Mouse (Mus musculus) ES-E14 (cell line): ENCODE measurements around the gene Tmprss6. TPM values are rescaled to one million over a fixed set of nuclear protein-coding genes. Genes with fewer than 3 reads are reported as not detected.

ENCODE experiments used
- DNase-seq: peaks from one replicate; pipeline ENCODE4 v3.0.0-alpha.2; 2013; ENCODE audit warnings: low read depth, low spot score
- H3K27ac ChIP-seq: 2 replicates; pipeline ENCODE4 v1.5.1; 2012; ENCODE audit warnings: low read depth, mild to moderate bottlenecking, low read length, moderate library complexity, mixed read lengths; ENCODE audit not compliant: poor library complexity, insufficient read depth, severe bottlenecking
- H3K36me3 ChIP-seq: 2 replicates; pipeline ENCODE4 v1.6.1; 2012; ENCODE audit warnings: mild to moderate bottlenecking, low read length, moderate library complexity, mixed read lengths; ENCODE audit not compliant: control insufficient read depth, poor library complexity, insufficient read depth, severe bottlenecking
- H3K4me1 ChIP-seq, 2 experiments: fragments of 150-350 bp in 1 of 2; sonication (generic) in 1 of 2; 2 replicates each; pipeline ENCODE4 v1.6.1; 2012; ENCODE audit warnings: low read length in 2 of 2, mild to moderate bottlenecking in 1 of 2, mixed read lengths in 1 of 2; ENCODE audit not compliant: control insufficient read depth in 2 of 2, insufficient read depth in 2 of 2, poor library complexity in 1 of 2
- H3K4me3 ChIP-seq, 2 experiments: fragments of 150-350 bp in 1 of 2; sonication (generic) in 1 of 2; 2 replicates each; pipeline ENCODE4 v1.5.1; 2012; ENCODE audit warnings: low read length in 2 of 2, low read depth in 1 of 2, mild to moderate bottlenecking in 1 of 2, mixed read lengths in 1 of 2; ENCODE audit not compliant: insufficient read depth in 1 of 2, poor library complexity in 1 of 2, severe bottlenecking in 1 of 2
- H3K9ac ChIP-seq: 2 replicates; pipeline ENCODE4 v1.6.1; 2012; ENCODE audit warnings: low read depth, mild to moderate bottlenecking, low read length, mixed read lengths; ENCODE audit not compliant: poor library complexity, insufficient read depth, severe bottlenecking
- H3K9me3 ChIP-seq: fragments of 150-350 bp; sonication (generic); 2 replicates; pipeline ENCODE4 v1.6.1; 2012; ENCODE audit warnings: low read depth, mild to moderate bottlenecking, low read length; ENCODE audit not compliant: control insufficient read depth, insufficient read depth
- CHD2 ChIP-seq: IDR thresholded peaks from 2 replicates; pipeline ENCODE4 v1.6.1; 2014; ENCODE audit warnings: mild to moderate bottlenecking, low read depth, low read length, inconsistent platforms
- HCFC1 ChIP-seq: IDR thresholded peaks from 2 replicates; pipeline ENCODE4 v1.6.1; 2012; ENCODE audit warnings: low read length, inconsistent platforms, borderline replicate concordance; ENCODE audit not compliant: insufficient read depth
- MAFK ChIP-seq: IDR thresholded peaks from 2 replicates; pipeline ENCODE4 v1.6.1; 2014; ENCODE audit warnings: mild to moderate bottlenecking, low read depth, low read length, inconsistent platforms; ENCODE audit not compliant: insufficient read depth
- ZC3H11A ChIP-seq: IDR thresholded peaks from 2 replicates; pipeline ENCODE4 v1.6.1; 2012; ENCODE audit warnings: low read depth, mild to moderate bottlenecking, inconsistent platforms, low read length, borderline replicate concordance
- ZNF384 ChIP-seq: IDR thresholded peaks from 2 replicates; pipeline ENCODE4 v1.6.1; 2012; ENCODE audit warnings: low read depth, low read length, inconsistent platforms
- in situ Hi-C, 2 experiments: fragments of 600-800 bp; cut with MboI; formaldehyde crosslinking; loops; one replicate each; pipeline ENCODE4 v1.15.1; 2025; ENCODE audit warnings: low sequenced_read_pairs in 2 of 2, inconsistent platforms in 1 of 2; ENCODE audit not compliant: unreplicated experiment in 2 of 2
- total RNA-seq: library from RNA; depleted of rRNA; stranded (reverse); fragments of 300-350 nt; gene quantifications from 2 replicates; pipeline ENCODE4 v1.2.3, GENCODE M21; 2012

Tmprss6 gene
- total RNA-seq, 1 experiment: 0.49 TPM

GRCm38 (mm10) chr15:78406293-78406934 is 62.0 kb downstream of the Tmprss6 start, which contains the start of gene Mpst:
Gene Mpst, plus strand, starts transcription at chr15:78406416.
- in situ Hi-C loops: no loop called here
- Histone ChIP-seq H3K9me3 (no peaks in the 10 kb centered on the region), H3K4me3 (peak within 1 kb of the TSS; percentile 80 to 83), H3K27ac (peak within 1 kb of the TSS; percentile 91), H3K4me1 (peaks cover 0 to 17% of the 10 kb centered on the region in 2 experiments; a peak in 2 of 4 replicates), H3K9ac (peak within 1 kb of the TSS; percentile 81), H3K36me3 (peaks cover 7% of the 10 kb centered on the region; the same call in 1 of the 2 replicates)
- TF ChIP-seq ZC3H11A (no peak), HCFC1 (0 out of 2 replicates have a peak, but pooled peaks have one; percentile 5)
- peak; percentile 78 for DNase-seq

GRCm38 (mm10) chr15:78405517-78406211 is 62.8 kb downstream of the Tmprss6 start, which contains the start of gene Tst:
Gene Tst, minus strand, starts transcription at chr15:78405907.
- in situ Hi-C loops: no loop called here
- Histone ChIP-seq H3K9me3 (no peaks in the 10 kb centered on the region), H3K27ac (peak within 1 kb of the TSS; percentile 91), H3K36me3 (peaks cover 3% of the 10 kb centered on the region; the same call in 1 of the 2 replicates), H3K4me3 (peak within 1 kb of the TSS; percentile 80 to 83), H3K4me1 (peaks cover 0 to 21% of the 10 kb centered on the region in 2 experiments; a peak in 2 of 4 replicates), H3K9ac (peak within 1 kb of the TSS; percentile 81)
- peak; percentile 98 for DNase-seq
- TF ChIP-seq HCFC1 (0 out of 2 replicates have a peak, but pooled peaks have one; percentile 30), ZNF384 (no peak)

GRCm38 (mm10) chr15:78405098-78405497 is 63.3 kb downstream of the Tmprss6 start:
- in situ Hi-C loops: no loop called here

DNA sequence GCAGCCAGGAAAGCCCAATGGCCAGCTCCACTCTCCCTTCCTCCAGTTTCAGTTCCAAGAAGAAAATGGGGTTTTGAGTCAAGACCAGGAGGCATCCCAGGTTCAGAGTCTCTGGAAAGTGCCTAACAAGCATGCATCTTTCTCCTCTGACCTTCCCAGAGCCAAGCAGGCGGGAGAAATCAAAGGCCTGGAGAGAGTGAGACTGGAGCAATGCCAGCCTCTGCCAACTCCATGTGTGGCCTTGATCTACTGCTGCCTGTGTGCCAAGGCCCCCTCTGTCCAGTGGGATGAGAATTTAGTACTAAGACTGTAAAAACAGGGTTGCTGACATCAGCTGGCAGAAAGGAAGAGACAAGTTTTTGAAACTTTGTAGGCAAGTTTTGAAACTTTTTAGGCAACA is 64.5 kb downstream of the Tmprss6 start:
- Histone ChIP-seq H3K4me3 (no peak overlapping the region), H3K36me3 (peaks cover 2% of the 10 kb centered on the region; the same call in 1 of the 2 replicates), H3K27ac (peak overlapping the region; percentile 26; the same call in 1 of the 2 replicates), H3K9ac (no peak overlapping the region), H3K9me3 (no peaks in the 10 kb centered on the region), H3K4me1 (peaks cover 4 to 19% of the 10 kb centered on the region in 2 experiments; a peak in 2 of 4 replicates)
- no peak for DNase-seq
- no peak for TF ChIP-seq CHD2
- no peak for TF ChIP-seq MAFK
- TF ChIP-seq ZC3H11A: no peak
- TF ChIP-seq HCFC1: no peak
- no peak for TF ChIP-seq ZNF384
- in situ Hi-C loops: no loop called here

More at GRCm38 (mm10) chr15:78405098-78405497, 63.3 kb downstream of the Tmprss6 start:
- H3K9ac ChIP-seq: peak overlapping the region; percentile 69; the same call in 1 of the 2 replicates
- H3K9me3 ChIP-seq: no peaks in the 10 kb centered on the region
- peaks cover 4 to 20% of the 10 kb centered on the region in 2 experiments; a peak in 2 of 4 replicates for H3K4me1 ChIP-seq
- peaks cover 1% of the 10 kb centered on the region; the same call in 1 of the 2 replicates for H3K36me3 ChIP-seq
- DNase-seq: no peak
- peak overlapping the region; percentile 80 to 83 for H3K4me3 ChIP-seq
- no peak overlapping the region for H3K27ac ChIP-seq
- no peak for TF ChIP-seq HCFC1
- no peak for TF ChIP-seq MAFK
- no peak for TF ChIP-seq CHD2
- TF ChIP-seq ZNF384: no peak
- TF ChIP-seq ZC3H11A: no peak
